Mouse (Mus musculus) liver, embryonic 14.5 days (tissue): Measurements from ENCODE around the gene Cdc42se2. TPM values are rescaled to one million over a fixed set of nuclear protein-coding genes. Genes with fewer than 3 reads are reported as not detected.

Experiments used
- ATAC-seq: fragments of 200-750 bp; cut with Nextera tagmentation; 2 replicates; pipeline ENCODE4 v1.8.0; 2017; ENCODE audit warnings: moderate number of reproducible peaks, mild to moderate bottlenecking, moderate library complexity; ENCODE audit not compliant: insufficient read depth
- DNase-seq, 3 experiments: peaks; one replicate each; pipeline ENCODE4 v3.0.0-alpha.2; 2012 to 2013; ENCODE audit warnings: low read depth in 3 of 3, low spot score in 3 of 3
- H3K27ac ChIP-seq: fragments of 300-500 bp; sonication (generic); 2 replicates; pipeline ENCODE4 v1.5.1; 2014; ENCODE audit warnings: moderate library complexity, mild to moderate bottlenecking, control low read depth, inconsistent platforms
- H3K27me3 ChIP-seq: fragments of 300-500 bp; sonication (generic); 2 replicates; pipeline ENCODE4 v1.6.1; 2014; ENCODE audit warnings: mild to moderate bottlenecking, low read length, moderate library complexity; ENCODE audit not compliant: control insufficient read depth, insufficient read depth
- H3K36me3 ChIP-seq: fragments of 300-500 bp; sonication (generic); replicated peaks from 2 replicates; pipeline ENCODE4 v1.6.1; 2014; ENCODE audit warnings: low read depth; ENCODE audit not compliant: control insufficient read depth, insufficient read depth
- H3K4me1 ChIP-seq, 2 experiments: fragments of 200-500 bp in 1 of 2; fragments of 300-500 bp in 1 of 2; sonication (generic) in 1 of 2; replicated peaks; 2 replicates each; pipeline ENCODE4 v1.6.1; 2012 to 2014; ENCODE audit warnings: antibody characterized with exemption in 1 of 2, inconsistent platforms in 1 of 2, low read length in 1 of 2; ENCODE audit not compliant: control insufficient read depth in 2 of 2, insufficient read depth in 2 of 2
- H3K4me2 ChIP-seq: fragments of 300-500 bp; sonication (generic); 2 replicates; pipeline ENCODE4 v1.6.1; 2014; ENCODE audit warnings: low read depth, mild to moderate bottlenecking, control low read depth, moderate library complexity
- H3K4me3 ChIP-seq, 2 experiments: fragments of 200-500 bp in 1 of 2; fragments of 300-500 bp in 1 of 2; sonication (generic) in 1 of 2; 2 replicates each; pipeline ENCODE4 v1.5.1; 2012 to 2014; ENCODE audit warnings: low read depth in 2 of 2, low read length in 2 of 2, mild to moderate bottlenecking in 2 of 2, control low read depth in 1 of 2, inconsistent platforms in 1 of 2, moderate library complexity in 1 of 2; ENCODE audit not compliant: insufficient read depth in 1 of 2
- H3K9ac ChIP-seq: fragments of 300-500 bp; sonication (generic); replicated peaks from 2 replicates; pipeline ENCODE4 v1.6.1; 2014; ENCODE audit warnings: mild to moderate bottlenecking, control low read depth, moderate library complexity
- H3K9me3 ChIP-seq: fragments of 300-500 bp; sonication (generic); 2 replicates; pipeline ENCODE4 v1.6.1; 2016; ENCODE audit warnings: low read length, mixed read lengths; ENCODE audit not compliant: control insufficient read depth
- CTCF ChIP-seq: IDR thresholded peaks from 2 replicates; pipeline ENCODE4 v1.5.1; 2016; ENCODE audit warnings: antibody characterized with exemption, low read depth, control low read depth
- EP300 ChIP-seq: IDR thresholded peaks from 2 replicates; pipeline ENCODE4 v1.6.1; 2016; ENCODE audit warnings: antibody characterized with exemption, low read depth
- WGBS: fragments of 180-500 bp; shearing (Covaris S2); extraction: QIAGEN DNeasy Blood & Tissue Kit; methylation state at CpG from one replicate; pipeline ENCODE4 v1.1.7; 2014; ENCODE audit not compliant: insufficient replicate concordance; 5-methylcytosine and 5-hydroxymethylcytosine counted together
- polyA plus RNA-seq, 2 experiments: library from polyadenylated mRNA; depleted of rRNA in 1 of 2; stranded (reverse) in 1 of 2; unstranded in 1 of 2; fragments of >200 nt; fragmentation: Nextera tagmentation in 1 of 2; extraction: Ambion mirVana in 1 of 2; gene quantifications; 2 replicates each; pipeline versions ENCODE4 v1.2.1 to v1.2.3; 2012 to 2014

Cdc42se2 gene
- polyA plus RNA-seq, 2 experiments, result 9.2 to 15.5 TPM

DNA sequence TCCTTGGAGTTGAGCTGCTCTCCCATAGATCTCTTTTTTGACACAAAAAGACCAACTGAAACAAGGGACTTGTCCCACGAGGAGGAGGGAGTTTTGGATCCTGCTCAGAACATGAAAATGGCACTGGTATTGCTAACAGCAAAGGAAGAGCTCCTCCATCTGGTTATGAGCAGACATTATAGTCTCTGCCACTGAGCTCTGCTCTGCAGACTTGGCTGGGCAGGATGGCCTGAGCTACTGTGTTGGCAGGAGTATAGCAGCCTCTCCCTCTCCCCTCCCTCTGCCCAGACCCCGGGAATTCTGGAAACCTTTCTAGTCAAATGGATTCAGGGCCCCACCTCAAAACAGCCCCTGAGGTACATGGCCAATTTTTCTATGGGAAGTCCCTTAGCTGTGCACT is 77.8 kb downstream of the Cdc42se2 start:
- H3K27ac ChIP-seq, result no peak overlapping the region
- TF ChIP-seq EP300 (no peak), CTCF (no peak)
- no peak overlapping the region for H3K9ac ChIP-seq
- H3K9me3 ChIP-seq, result no peaks in the 10 kb centered on the region
- no peaks in the 10 kb centered on the region for H3K36me3 ChIP-seq
- no peaks in the 10 kb centered on the region for H3K4me1 ChIP-seq
- DNase-seq, result no peak
- 42% methylated on average over 2 of the region's 2 CpGs for WGBS
- no peak overlapping the region for H3K4me3 ChIP-seq
- H3K27me3 ChIP-seq, result no peaks in the 10 kb centered on the region
- H3K4me2 ChIP-seq, result no peak overlapping the region
- no peak for ATAC-seq

DNA sequence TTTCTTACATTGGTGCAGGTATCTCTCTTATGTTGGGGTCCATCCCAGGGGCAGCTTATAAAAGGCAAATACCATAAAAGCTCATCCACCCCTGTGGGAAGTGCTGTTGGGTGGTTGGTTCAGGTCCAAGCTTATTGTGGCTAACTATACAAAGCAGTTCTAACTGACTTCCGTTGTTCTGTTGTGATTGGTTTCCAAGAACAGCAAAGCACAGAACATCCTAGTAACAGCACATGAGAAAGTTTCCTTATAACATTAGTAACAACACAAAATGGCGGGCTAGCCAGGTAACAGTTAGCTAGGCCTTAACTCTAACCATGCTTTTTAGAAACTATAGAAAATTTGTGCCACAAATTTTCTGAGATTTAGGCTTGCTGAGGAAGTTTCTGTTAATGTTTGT is 79.3 kb downstream of the Cdc42se2 start:
- Histone ChIP-seq H3K4me1 (no peaks in the 10 kb centered on the region), H3K9me3 (no peaks in the 10 kb centered on the region), H3K27ac (no peak overlapping the region), H3K36me3 (no peaks in the 10 kb centered on the region), H3K4me2 (no peak overlapping the region), H3K27me3 (no peaks in the 10 kb centered on the region), H3K4me3 (no peak overlapping the region), H3K9ac (no peak overlapping the region)
- DNase-seq (no peak), ATAC-seq (no peak)
- WGBS, result 77% methylated on average over 2 of the region's 2 CpGs
- TF ChIP-seq EP300, result no peak
- TF ChIP-seq CTCF, result no peak

DNA sequence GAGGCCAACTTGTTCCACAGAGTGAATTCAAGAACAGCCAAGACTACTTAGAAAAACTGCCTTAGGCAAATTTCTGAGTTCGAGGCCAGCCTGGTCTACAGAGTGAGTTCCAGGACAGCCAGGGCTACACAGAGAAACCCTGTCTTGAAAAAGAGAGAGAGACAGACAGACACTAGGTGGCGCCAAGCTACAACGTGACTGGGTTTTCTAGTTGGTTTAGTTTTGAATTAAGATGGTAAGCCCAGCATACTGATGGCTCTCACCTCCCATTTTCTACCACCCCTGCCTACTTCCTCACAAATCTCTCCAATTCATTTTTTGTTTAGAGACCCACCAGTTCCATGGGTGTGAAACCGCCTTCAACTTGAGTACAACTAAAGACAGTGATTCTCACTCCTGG is 84.2 kb downstream of the Cdc42se2 start:
- H3K9me3 ChIP-seq, result no peaks in the 10 kb centered on the region
- H3K27ac ChIP-seq, result no peak overlapping the region
- 24% methylated on average over 4 of the region's 4 CpGs for WGBS
- H3K36me3 ChIP-seq, result no peaks in the 10 kb centered on the region
- no peak overlapping the region for H3K4me3 ChIP-seq
- no peaks in the 10 kb centered on the region for H3K4me1 ChIP-seq
- H3K9ac ChIP-seq, result no peak overlapping the region
- ATAC-seq (no peak), DNase-seq (peak; percentile 19 to 28 (median 22))
- no peaks in the 10 kb centered on the region for H3K27me3 ChIP-seq
- TF ChIP-seq CTCF (peak; percentile 74), EP300 (no peak)
- no peak overlapping the region for H3K4me2 ChIP-seq

- Histone ChIP-seq H3K4me2 (no peak overlapping the region), H3K36me3 (peaks cover 2% of the 10 kb centered on the region), H3K27ac (no peak overlapping the region), H3K4me3 (no peak overlapping the region), H3K27me3 (no peaks in the 10 kb centered on the region), H3K9ac (no peak overlapping the region), H3K9me3 (no peaks in the 10 kb centered on the region), H3K4me1 (no peaks in the 10 kb centered on the region)
- WGBS, result 51% methylated on average over 8 of the region's 8 CpGs
- TF ChIP-seq EP300 (no peak), CTCF (no peak)
- DNase-seq, result no peak
- ATAC-seq, result no peak
Observed at GRCm38 (mm10) chr11:54701848-54702247, 85.6 kb downstream of the Cdc42se2 start.

DNA sequence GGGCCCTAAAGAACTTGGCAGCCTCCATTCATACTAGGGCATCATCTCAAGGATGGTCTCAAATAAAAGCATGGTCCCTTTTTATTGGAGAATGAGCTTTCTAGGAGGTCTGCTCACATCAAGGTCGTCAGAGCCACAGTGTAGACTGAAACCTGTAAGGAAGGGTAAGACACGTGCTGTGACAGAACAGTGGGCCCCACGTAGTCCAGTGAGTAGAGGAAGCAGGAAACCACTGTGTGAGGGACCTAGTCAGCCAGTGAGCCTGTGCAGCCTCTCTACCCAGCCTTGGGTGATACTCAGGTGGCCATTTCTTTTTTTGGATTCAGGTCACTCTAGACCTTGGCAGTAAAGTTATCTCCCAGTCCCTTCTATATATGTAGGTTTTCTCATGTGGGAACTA is 87.5 kb downstream of the Cdc42se2 start:
- no peaks in the 10 kb centered on the region for H3K4me1 ChIP-seq
- H3K27me3 ChIP-seq, result no peaks in the 10 kb centered on the region
- no peak for TF ChIP-seq CTCF
- TF ChIP-seq EP300, result no peak
- H3K9ac ChIP-seq, result no peak overlapping the region
- H3K36me3 ChIP-seq, result peaks cover 12% of the 10 kb centered on the region
- DNase-seq (no peak), ATAC-seq (no peak)
- no peak overlapping the region for H3K27ac ChIP-seq
- WGBS, result 22% methylated on average over 3 of the region's 3 CpGs
- H3K4me2 ChIP-seq, result no peak overlapping the region
- no peak overlapping the region for H3K4me3 ChIP-seq
- no peaks in the 10 kb centered on the region for H3K9me3 ChIP-seq
